Mouse (Mus musculus) kidney, embryonic 15.5 days (tissue): ENCODE measurements around the gene Atxn10. TPM values are rescaled to one million over a fixed set of nuclear protein-coding genes. Genes with fewer than 3 reads are reported as not detected.
"Not testable (repeated sequence)": the region's sequence is repeated elsewhere in the genome, so short reads cannot be mapped to it uniquely, and the experiment has no call there.

Experiments
- ATAC-seq: fragments of 200-750 bp; cut with Nextera tagmentation; replicated peaks from 2 replicates; pipeline ENCODE4 v1.8.0; 2017; ENCODE audit warnings: moderate TSS enrichment; ENCODE audit not compliant: low FRiP score
- H3K27ac ChIP-seq: fragments of 300-500 bp; sonication (generic); 2 replicates; pipeline ENCODE4 v1.5.1; 2015; ENCODE audit warnings: mild to moderate bottlenecking, inconsistent platforms
- H3K27me3 ChIP-seq: fragments of 300-500 bp; sonication (generic); 2 replicates; pipeline ENCODE4 v1.6.1; 2015; ENCODE audit warnings: inconsistent platforms
- H3K36me3 ChIP-seq: fragments of 300-500 bp; sonication (generic); 2 replicates; pipeline ENCODE4 v1.6.1; 2015; ENCODE audit warnings: inconsistent platforms
- H3K4me1 ChIP-seq: fragments of 300-500 bp; sonication (generic); 2 replicates; pipeline ENCODE4 v1.6.1; 2015; ENCODE audit warnings: inconsistent platforms
- H3K4me2 ChIP-seq: fragments of 300-500 bp; sonication (generic); 2 replicates; pipeline ENCODE4 v1.6.1; 2015; ENCODE audit warnings: moderate library complexity, mild to moderate bottlenecking, inconsistent platforms
- H3K4me3 ChIP-seq: fragments of 300-500 bp; sonication (generic); replicated peaks from 2 replicates; pipeline ENCODE4 v1.5.1; 2015; ENCODE audit warnings: mild to moderate bottlenecking, inconsistent platforms
- H3K9ac ChIP-seq: fragments of 300-500 bp; sonication (generic); 2 replicates; pipeline ENCODE4 v1.6.1; 2015; ENCODE audit warnings: mild to moderate bottlenecking, inconsistent platforms
- H3K9me3 ChIP-seq: fragments of 300-500 bp; sonication (generic); replicated peaks from 2 replicates; pipeline ENCODE4 v1.6.1; 2016; ENCODE audit warnings: inconsistent platforms
- WGBS: fragments of 180-500 bp; shearing (Covaris S2); methylation state at CpG from one replicate; pipeline ENCODE4 v1.1.7; 2015; ENCODE audit warnings: mixed read lengths; 5-methylcytosine and 5-hydroxymethylcytosine counted together
- polyA plus RNA-seq: library from polyadenylated mRNA; unstranded; fragments of >200 nt; fragmentation: Nextera tagmentation; extraction: Ambion mirVana; gene quantifications from 2 replicates; pipeline ENCODE4 v1.2.1, GENCODE M21; 2015

Atxn10 gene
- polyA plus RNA-seq, 1 experiment from 2014 or later = 287 TPM

DNA sequence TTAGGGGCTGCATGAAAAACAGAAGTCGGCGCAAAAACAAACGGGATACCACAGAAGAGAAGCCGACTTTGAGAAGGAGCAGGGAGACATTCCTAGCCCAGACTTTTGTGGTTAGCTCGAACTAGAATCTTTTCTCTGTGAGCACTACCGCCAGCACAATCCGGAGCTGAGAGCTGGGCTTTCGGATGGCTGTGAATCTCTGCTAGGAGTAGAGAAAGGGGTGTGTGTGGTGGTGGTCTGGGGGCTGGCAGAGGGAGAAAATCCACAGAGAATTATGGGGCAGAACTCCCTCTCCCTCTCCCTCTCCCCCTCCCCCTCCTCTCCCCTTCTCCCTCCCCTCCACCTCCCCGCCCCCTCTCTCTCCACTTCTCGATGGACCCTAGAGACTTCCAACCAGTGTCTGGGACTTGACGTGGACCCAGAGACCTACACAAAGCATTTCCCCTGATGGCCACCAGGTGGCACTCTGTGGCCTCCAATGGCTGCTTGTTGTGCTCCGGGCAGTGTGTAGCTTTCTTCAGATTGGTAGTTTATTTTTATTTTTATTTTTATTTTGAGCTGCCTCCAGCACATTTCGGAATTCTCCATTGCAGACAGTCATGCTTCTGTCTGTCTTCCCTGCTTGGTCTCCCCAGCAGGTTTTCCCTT, 20.5 kb upstream of the Atxn10 start:
- Histone ChIP-seq H3K9ac (no peak overlapping the region), H3K27me3 (no peaks in the 10 kb centered on the region), H3K4me1 (peaks cover 4% of the 10 kb centered on the region; the same call in 1 of the 2 replicates), H3K4me3 (no peak overlapping the region), H3K27ac (no peak overlapping the region), H3K36me3 (no peaks in the 10 kb centered on the region), H3K9me3 (no peaks in the 10 kb centered on the region), H3K4me2 (no peak overlapping the region)
- 39% methylated on average over 12 of the region's 13 CpGs for WGBS
- peak; percentile 67; the same call in 1 of the 2 replicates for ATAC-seq

DNA sequence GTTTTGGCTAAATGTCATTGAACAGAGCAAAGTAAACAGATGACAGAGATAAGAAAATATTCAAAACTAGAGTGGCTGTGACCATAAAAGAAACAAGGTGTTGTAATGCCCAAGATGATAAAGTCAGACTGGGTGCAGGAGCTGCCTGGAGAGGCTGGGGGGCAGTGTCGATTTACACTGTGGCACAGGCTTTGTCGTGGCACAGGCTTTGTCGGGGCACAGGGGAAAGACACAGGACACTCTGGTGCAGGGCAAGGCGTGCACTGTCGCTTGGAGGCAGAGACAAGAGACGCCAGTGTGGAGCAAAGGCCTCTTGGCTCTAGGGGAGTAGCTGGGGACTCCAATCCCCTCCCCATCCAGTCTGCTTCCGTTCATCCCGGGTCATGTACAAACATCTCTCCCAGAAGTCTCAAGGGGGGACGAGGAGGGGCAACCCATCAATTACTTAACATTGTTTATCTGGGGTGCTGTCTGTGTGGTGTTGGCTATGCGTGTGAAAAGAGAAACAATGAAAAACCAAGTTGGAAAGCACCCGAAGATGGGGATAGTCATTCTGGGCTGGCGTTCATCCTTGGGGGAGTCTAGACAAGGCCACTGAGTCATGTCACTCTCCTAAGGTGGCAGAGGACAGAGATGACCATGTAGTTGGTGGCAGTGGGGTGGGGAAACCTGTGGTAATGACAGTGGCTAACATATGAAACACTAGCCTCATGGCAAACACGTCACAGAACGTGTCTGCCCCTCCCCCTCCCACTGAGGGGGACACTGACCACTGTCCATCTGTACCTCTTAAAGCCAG, 19.5 kb upstream of the Atxn10 start:
- Histone ChIP-seq H3K9ac (no peak overlapping the region), H3K4me2 (no peak overlapping the region), H3K4me1 (peaks cover 4% of the 10 kb centered on the region; the same call in 1 of the 2 replicates), H3K27ac (no peak overlapping the region), H3K9me3 (no peaks in the 10 kb centered on the region), H3K36me3 (no peaks in the 10 kb centered on the region), H3K4me3 (no peak overlapping the region), H3K27me3 (no peaks in the 10 kb centered on the region)
- 46% methylated on average over 14 of the region's 14 CpGs for whole genome bisulfite sequencing
- no peak; the same call in 1 of the 2 replicates for ATAC-seq

DNA sequence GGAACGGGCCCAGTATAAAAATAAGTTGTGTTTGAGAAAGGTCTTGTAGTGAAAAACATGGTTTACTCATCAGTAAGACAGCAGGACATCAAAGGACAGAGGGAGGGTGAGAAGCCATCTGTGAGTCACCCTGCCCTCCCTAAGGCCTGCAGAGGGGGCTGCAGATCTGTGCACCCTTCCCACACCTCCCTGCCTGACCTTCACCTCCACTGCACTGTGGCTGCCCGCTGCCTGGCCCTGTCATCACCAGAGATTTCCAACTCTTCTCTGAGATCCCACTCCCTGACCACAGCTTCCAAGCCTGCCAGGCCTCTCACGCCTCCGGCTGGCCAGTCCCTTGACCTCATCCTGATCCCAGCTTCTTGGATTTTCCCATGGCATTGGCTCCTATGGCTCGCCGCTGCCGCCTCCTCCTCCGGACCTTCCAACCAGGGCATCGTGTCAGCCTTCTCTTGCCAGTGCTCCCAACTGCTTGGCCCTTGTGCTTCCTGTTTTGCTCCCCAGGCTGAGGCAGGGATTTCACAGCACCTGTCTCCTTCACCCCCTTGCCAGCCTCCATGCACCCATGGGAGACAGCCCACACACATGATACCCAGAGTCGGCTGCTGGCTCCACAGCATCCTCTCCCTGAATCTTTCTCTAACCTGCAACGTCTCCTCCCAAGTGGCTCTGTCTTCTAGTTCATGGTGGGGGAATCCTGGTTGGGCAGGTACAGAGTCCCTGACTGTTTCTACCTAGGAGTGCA, 15.9 kb upstream of the Atxn10 start:
- no peaks in the 10 kb centered on the region for H3K9me3 ChIP-seq
- H3K36me3 ChIP-seq = no peaks in the 10 kb centered on the region
- no peak overlapping the region for H3K27ac ChIP-seq
- no peaks in the 10 kb centered on the region for H3K27me3 ChIP-seq
- ATAC-seq = no peak
- WGBS = 62% methylated on average over 11 of the region's 11 CpGs
- H3K4me2 ChIP-seq = no peak overlapping the region
- no peak overlapping the region for H3K9ac ChIP-seq
- H3K4me3 ChIP-seq = no peak overlapping the region
- H3K4me1 ChIP-seq = peaks cover 4% of the 10 kb centered on the region; the same call in 1 of the 2 replicates

DNA sequence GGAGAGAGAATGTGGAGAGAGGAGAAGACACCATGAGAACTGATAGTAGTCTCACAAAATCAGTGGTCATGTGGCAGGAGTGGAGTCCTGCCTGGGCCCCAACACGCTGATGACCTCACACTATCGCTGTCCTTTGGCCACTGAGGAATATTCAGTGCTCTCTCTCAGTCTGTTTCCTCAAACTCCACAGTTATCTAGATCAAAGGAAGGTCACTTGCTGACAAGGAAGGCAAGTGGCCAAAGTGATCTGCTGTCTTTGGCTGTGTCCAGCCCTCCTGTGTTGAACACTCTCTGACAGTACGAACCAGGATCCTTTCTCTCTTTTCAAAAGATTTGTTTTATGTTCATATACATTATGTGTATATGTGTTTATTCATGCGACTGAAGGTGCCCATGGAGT, 12.8 kb upstream of the Atxn10 start:
- Histone ChIP-seq H3K4me3 (no peak overlapping the region), H3K27ac (no peak overlapping the region), H3K4me1 (peaks cover 6% of the 10 kb centered on the region; the same call in 1 of the 2 replicates), H3K36me3 (no peaks in the 10 kb centered on the region), H3K9me3 (no peaks in the 10 kb centered on the region), H3K4me2 (no peak overlapping the region), H3K9ac (no peak overlapping the region), H3K27me3 (no peaks in the 10 kb centered on the region)
- no peak for ATAC-seq
- 86% methylated on average over 4 of the region's 4 CpGs for WGBS

DNA sequence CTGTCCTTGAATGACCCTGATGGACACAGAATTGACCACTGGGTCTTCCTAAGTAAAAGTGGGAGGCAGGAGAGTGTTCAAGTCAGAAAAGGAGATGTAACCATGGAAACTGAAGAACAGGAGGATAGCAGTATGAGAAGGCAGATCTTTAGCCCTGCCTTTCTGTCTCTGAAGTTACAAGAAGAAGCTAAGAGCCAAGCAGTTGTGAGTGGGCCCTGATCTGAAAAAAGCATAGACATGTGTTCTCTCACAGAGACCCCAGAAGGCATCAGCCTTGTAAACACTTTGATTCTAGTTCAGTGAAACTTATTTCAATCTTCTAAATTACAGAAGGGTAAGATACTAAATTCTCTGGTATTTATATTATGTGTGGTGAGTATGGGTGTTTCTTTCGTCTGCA, 11.6 kb upstream of the Atxn10 start:
- 100% methylated on average over 1 of the region's 1 CpGs for WGBS
- no peak overlapping the region for H3K9ac ChIP-seq
- no peak for ATAC-seq
- no peak overlapping the region for H3K4me3 ChIP-seq
- H3K27me3 ChIP-seq = no peaks in the 10 kb centered on the region
- H3K36me3 ChIP-seq = no peaks in the 10 kb centered on the region
- peaks cover 6% of the 10 kb centered on the region; the same call in 1 of the 2 replicates for H3K4me1 ChIP-seq
- H3K27ac ChIP-seq = no peak overlapping the region
- H3K4me2 ChIP-seq = no peak overlapping the region
- no peaks in the 10 kb centered on the region for H3K9me3 ChIP-seq

DNA sequence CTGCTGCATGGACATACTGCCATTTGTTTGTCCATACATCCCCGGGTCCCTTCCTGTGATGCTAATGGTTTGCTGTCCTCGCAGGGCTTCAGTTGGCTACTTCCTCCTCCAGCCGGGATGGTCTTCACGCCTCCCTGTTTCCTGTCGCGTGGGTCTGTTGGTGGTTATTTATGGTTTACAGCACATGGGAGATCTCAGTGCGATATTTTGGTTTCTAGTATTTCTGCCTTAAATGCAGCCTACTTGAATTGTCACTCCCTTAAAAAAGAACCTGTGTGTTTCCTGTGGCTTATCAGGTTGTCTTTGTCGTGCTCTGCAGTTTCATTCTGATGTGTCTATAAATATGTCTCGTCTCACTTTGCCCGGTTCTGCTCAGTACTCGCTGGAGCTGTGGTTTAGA, 8.2 kb upstream of the Atxn10 start:
- H3K4me3 ChIP-seq = no peak overlapping the region
- H3K9ac ChIP-seq = no peak overlapping the region
- H3K36me3 ChIP-seq = no peaks in the 10 kb centered on the region
- no peaks in the 10 kb centered on the region for H3K9me3 ChIP-seq
- H3K27ac ChIP-seq = no peak overlapping the region
- H3K4me2 ChIP-seq = peak overlapping the region; percentile 14; the same call in 1 of the 2 replicates
- H3K4me1 ChIP-seq = peaks cover 6% of the 10 kb centered on the region; the same call in 1 of the 2 replicates
- ATAC-seq = no peak
- WGBS = 13% methylated on average over 11 of the region's 11 CpGs
- H3K27me3 ChIP-seq = no peaks in the 10 kb centered on the region

DNA sequence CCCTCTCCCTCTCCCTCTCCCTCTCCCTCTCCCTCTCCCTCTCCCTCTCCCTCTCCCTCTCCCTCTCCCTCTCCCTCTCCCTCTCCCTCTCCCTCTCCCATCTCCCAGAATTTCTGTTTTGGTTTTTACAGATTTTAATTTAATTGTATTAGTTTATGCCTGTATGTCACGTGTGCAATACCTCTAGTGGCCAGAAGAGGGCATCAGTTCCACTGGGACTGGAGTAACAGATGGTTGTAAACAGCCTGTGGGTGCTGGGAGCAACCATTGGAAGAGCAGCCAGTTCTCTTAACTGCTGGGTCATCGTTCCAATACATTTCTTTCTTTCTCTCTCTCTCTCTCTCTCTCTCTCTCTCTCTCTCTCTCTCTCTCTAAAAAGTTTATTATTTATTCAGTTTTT, 7.6 kb upstream of the Atxn10 start:
- WGBS = 82% methylated on average over 2 of the region's 2 CpGs
- not testable (repeated sequence) for H3K27ac ChIP-seq, H3K9ac ChIP-seq, H3K4me1 ChIP-seq, H3K36me3 ChIP-seq, H3K9me3 ChIP-seq, H3K4me3 ChIP-seq, H3K27me3 ChIP-seq, H3K4me2 ChIP-seq, ATAC-seq

DNA sequence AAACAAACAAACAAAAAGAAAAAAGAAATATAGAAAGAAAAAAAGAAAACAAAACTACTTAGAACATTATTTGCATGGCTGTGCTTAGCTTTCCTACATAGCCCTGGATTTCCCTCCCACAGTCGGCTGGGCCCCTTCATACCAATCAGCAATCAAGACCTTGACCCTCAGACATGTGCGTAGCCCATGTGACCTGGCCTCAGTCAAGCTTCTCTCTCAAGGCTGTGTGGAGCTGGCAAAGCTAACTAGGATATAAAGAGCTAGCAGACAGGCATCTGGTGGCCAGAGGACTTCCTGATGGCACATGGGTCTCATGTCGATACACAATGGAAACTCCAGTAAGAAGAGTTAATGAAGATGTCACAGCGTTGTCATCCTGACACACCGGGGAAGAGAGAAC, 6.9 kb upstream of the Atxn10 start:
- Histone ChIP-seq H3K27ac (no peak overlapping the region), H3K4me2 (no peak overlapping the region), H3K9ac (no peak overlapping the region), H3K4me3 (no peak overlapping the region), H3K4me1 (peaks cover 6% of the 10 kb centered on the region; the same call in 1 of the 2 replicates), H3K36me3 (no peaks in the 10 kb centered on the region), H3K9me3 (no peaks in the 10 kb centered on the region), H3K27me3 (no peaks in the 10 kb centered on the region)
- 94% methylated on average over 5 of the region's 5 CpGs for WGBS
- ATAC-seq = no peak

DNA sequence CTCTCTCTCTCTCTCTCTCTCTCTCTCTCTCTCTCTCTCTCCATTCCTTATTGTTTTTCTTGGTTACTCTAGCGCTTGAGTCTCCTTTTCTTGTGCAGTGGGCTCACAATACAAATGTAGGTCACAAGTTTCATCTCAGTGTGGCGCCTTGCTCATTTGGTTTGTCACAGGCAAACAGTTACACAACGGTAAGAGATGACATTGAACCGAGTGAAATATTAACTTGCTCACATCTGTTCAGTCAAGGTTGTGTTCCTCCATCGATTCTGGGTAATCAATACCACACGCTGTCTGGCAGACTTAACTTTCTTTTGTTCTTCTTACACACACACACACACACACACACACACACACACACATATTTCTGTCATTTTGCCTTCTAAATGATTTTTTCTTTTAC, 6.0 kb upstream of the Atxn10 start:
- Histone ChIP-seq H3K36me3 (no peaks in the 10 kb centered on the region), H3K9ac (no peak overlapping the region), H3K9me3 (no peaks in the 10 kb centered on the region), H3K27ac (no peak overlapping the region), H3K27me3 (no peaks in the 10 kb centered on the region), H3K4me2 (no peak overlapping the region), H3K4me3 (no peak overlapping the region), H3K4me1 (peaks cover 6% of the 10 kb centered on the region; the same call in 1 of the 2 replicates)
- 83% methylated on average over 6 of the region's 6 CpGs for WGBS
- ATAC-seq = no peak

DNA sequence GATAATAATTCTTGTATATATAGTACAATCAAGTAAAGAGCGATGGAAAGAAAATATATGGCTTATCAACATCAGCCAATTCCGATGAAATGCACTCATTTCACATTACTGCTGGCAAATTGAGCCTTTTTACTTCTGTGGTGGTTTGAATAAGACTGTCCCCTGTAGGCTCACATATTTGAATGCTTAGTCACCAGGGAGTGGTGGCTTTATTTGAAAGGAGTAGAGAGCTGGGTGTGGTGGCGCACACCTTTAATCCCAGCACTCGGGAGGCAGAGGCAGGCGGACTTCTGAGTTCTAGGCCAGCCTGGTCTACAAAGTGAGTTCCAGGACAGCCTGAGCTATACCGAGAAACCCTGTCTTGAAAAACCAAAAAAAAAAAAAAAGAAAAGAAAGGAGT, 2.5 kb upstream of the Atxn10 start:
- not testable (repeated sequence) for H3K4me2 ChIP-seq, H3K9me3 ChIP-seq, H3K36me3 ChIP-seq, H3K9ac ChIP-seq, H3K27me3 ChIP-seq, H3K27ac ChIP-seq, H3K4me3 ChIP-seq, ATAC-seq
- peaks cover 21% of the 10 kb centered on the region for H3K4me1 ChIP-seq
- 90% methylated on average over 6 of the region's 6 CpGs for WGBS

DNA sequence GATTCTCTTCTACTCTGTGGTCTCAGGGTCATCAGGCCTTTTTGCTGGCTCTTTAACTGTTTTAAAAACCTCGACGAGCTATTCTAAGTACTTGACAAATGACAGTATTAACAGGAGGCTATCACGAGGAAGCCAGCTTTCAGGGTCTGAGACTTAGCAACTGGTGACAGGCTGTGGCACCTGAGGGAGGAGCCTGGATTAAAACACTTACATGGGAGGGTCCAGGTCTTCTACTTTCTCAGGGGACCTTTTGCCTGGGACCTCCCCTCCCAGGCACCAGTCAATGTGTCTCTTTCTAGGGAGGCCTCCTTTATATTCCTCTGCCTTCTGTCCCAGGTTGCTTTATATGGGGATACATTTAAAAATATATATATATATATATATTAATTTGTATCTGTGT, 1.8 kb upstream of the Atxn10 start:
- WGBS = 52% methylated on average over 3 of the region's 3 CpGs
- H3K27me3 ChIP-seq = no peaks in the 10 kb centered on the region
- no peak for ATAC-seq
- H3K9me3 ChIP-seq = no peaks in the 10 kb centered on the region
- no peak overlapping the region for H3K27ac ChIP-seq
- H3K36me3 ChIP-seq = no peaks in the 10 kb centered on the region
- peaks cover 23% of the 10 kb centered on the region for H3K4me1 ChIP-seq
- H3K4me3 ChIP-seq = no peak overlapping the region
- no peak overlapping the region for H3K4me2 ChIP-seq
- no peak overlapping the region for H3K9ac ChIP-seq
